Mouse (Mus musculus): ENCODE measurements around the gene Ccn5. TPM values are rescaled to one million over a fixed set of nuclear protein-coding genes. Genes with fewer than 3 reads are reported as not detected.

Ccn5 gene
- total RNA-seq, 1 experiment from 2014 or later = not detected

Other genes starting within 250 kb of the Ccn5 start
- gene Ttpal, start 218.5 kb upstream of the Ccn5 start, total RNA-seq (2017) = 11.4 and 13.9 TPM in 2 replicates
- 779 and 830 TPM in 2 replicates for gene Serinc3, start 175.7 kb upstream of the Ccn5 start, total RNA-seq (2017)
- 30.6 and 32.9 TPM in 2 replicates for gene Pkig, start 162.5 kb upstream of the Ccn5 start, total RNA-seq (2017)
- 28.3 and 33.0 TPM in 2 replicates for gene Ada, start 70.6 kb upstream of the Ccn5 start, total RNA-seq (2017)
- gene Kcnk15, start 32.8 kb downstream of the Ccn5 start, total RNA-seq (2017) = not detected in 2 replicates
- gene Rims4, start 97.8 kb downstream of the Ccn5 start, total RNA-seq (2017) = not detected in 2 replicates
- gene Ywhab, start 174.1 kb downstream of the Ccn5 start, total RNA-seq (2017) = 66.2 and 87.0 TPM in 2 replicates
- gene Pabpc1l, start 204.6 kb downstream of the Ccn5 start, total RNA-seq (2017) = 0.05 and 0.13 TPM in 2 replicates
- gene Stk4, start 249.5 kb downstream of the Ccn5 start, total RNA-seq (2017) = 163 and 235 TPM in 2 replicates